In the genomic region with DNA sequence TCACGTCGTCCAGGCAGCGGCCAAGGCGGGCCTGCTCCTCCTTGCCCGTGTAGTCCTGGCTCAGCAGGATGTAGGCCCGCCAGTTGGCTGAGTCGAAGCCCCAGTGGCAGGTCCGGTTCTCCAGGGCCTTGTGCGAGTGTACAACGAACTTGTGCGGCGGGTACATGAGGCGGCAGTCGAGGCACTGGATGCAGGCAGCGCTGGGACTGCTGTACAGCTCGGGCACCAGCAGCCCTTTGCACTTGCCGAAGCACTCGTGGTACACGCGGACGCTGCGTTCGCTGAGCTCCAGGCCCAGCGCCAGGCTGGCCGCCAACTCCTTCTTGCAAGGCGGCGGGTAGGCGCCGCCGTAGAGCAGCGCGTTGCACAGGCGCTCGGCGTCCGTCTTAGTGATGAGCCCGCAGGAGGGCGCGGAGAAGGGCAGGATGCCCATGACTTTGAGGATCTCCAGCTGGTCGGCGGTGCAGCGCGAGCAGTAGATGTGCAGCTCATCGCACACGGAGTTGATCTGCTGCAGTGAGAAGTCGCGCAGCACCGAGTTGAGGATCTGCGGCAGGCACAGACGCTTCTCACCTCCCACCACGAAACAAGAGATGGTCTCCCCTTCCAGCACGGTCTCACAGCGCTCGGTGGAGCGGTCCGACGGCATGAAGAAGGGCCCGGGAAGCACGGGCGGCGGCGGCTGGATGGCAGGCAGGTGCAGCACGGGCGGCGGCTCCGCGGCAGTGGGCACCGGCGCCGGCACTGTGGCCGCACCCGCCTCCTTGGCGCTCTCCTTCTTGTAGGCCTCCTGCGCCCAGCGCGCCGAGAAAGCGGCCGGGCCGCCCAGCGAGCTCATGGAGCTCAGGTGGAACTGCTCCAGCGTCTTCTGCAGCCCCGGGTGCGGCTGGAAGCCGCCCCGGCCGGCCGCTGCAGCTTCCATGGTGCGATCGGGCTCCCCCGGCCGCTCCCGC, we compare ENCODE assay signal across 9 mouse cellular contexts. TPM values are rescaled to one million over a fixed set of nuclear protein-coding genes. Genes with fewer than 3 reads are reported as not detected.
DNase-seq lines count a peak whose midpoint lies in the region; ATAC-seq and TF ChIP-seq lines count a peak whose summit lies in the region.
"Had no signal": no experiment of that assay in that cellular context is flagged by ENCODE, and none has a peak within 500 bp of the region (broad histone marks: within the 10 kb centered on the region; RNA-seq: fewer than 3 reads in every experiment).

No protein-coding gene starts in this region.

- TF ChIP-seq POLR2A in liver, adult 2 months (IDR thresholded peaks at IDR 0.05; ENCODE audit: extremely low read depth, insufficient read depth, low read length): no peak
- no peak for TF ChIP-seq POLR2A in myocyte (IDR thresholded peaks at IDR 0.05; ENCODE audit: insufficient read length, low read depth)

- H3K4me3 ChIP-seq in liver, adult 2 months (ENCODE audit: insufficient read depth, low read depth, low read length): peak overlapping the region; percentile 75
- H3K4me3 ChIP-seq in myocyte: peak overlapping the region; percentile 98
- H3K4me3 ChIP-seq in stomach, embryonic 14.5 days (ENCODE audit: low read depth, low read length): peak overlapping the region; percentile 92

- H3K27me3 ChIP-seq in liver, adult 2 months (ENCODE audit: control insufficient read depth, insufficient read depth, low read length): no peaks in the 10 kb centered on the region
- H3K27me3 ChIP-seq in myocyte (ENCODE audit: control insufficient read depth, insufficient read depth, insufficient read length): no peaks in the 10 kb centered on the region
- H3K27me3 ChIP-seq in stomach, embryonic 14.5 days (ENCODE audit: control insufficient read depth, insufficient read depth, low read length): no peaks in the 10 kb centered on the region
- H3K27me3 ChIP-seq: Patski had no signal

- DNase-seq in adrenal gland, adult 18-20 months (ENCODE audit: low spot score in 2 of 2): peak; percentile 69
- DNase-seq in adrenal gland, adult 8-10 months: no peak
- DNase-seq in embryo, embryonic 11.5 days (ENCODE audit: low read depth, low spot score): peak; percentile 38
- DNase-seq in heart, adult 18-20 months: peak; percentile 82 to 85
- peak; percentile 81 for DNase-seq in kidney, adult 8-10 months
- peak; percentile 81 for DNase-seq in liver, adult 2 months (ENCODE audit: extremely low read depth, low read depth, low spot score)

- H3K27ac ChIP-seq in liver, adult 2 months (replicated peaks; ENCODE audit: insufficient read depth, low read depth, low read length): peak overlapping the region; percentile 2
- peak overlapping the region; percentile 82 for H3K27ac ChIP-seq in stomach, embryonic 14.5 days (ENCODE audit: low read length)

- ATAC-seq in stomach, embryonic 14.5 days (ENCODE audit: insufficient number of reproducible peaks, insufficient read depth, low FRiP score, low read depth): no peak

- H3K4me2 ChIP-seq in myocyte (ENCODE audit: low read depth): peak overlapping the region; percentile 95
- H3K4me2 ChIP-seq in stomach, embryonic 14.5 days (replicated peaks; ENCODE audit: low read depth, low read length): peak overlapping the region; percentile 94

- peaks cover 41% of the 10 kb centered on the region for H3K4me1 ChIP-seq in liver, adult 2 months (ENCODE audit: control insufficient read depth, insufficient read depth, low read length)
- peaks cover 42% of the 10 kb centered on the region for H3K4me1 ChIP-seq in stomach, embryonic 14.5 days (ENCODE audit: control insufficient read depth, insufficient read depth, low read length)

- peaks cover 32% of the 10 kb centered on the region; the same call in 1 of the 2 replicates for H3K79me2 ChIP-seq in liver, adult 2 months (ENCODE audit: control insufficient read depth, insufficient read depth, low read length)
- peaks cover 55% of the 10 kb centered on the region for H3K79me2 ChIP-seq in myocyte (ENCODE audit: control insufficient read depth, insufficient read depth)

- no peaks in the 10 kb centered on the region for H3K9me3 ChIP-seq in stomach, embryonic 14.5 days (ENCODE audit: control insufficient read depth, low read depth, low read length)

- peak overlapping the region; percentile 78 for H3ac ChIP-seq in myocyte (ENCODE audit: control insufficient read depth, insufficient read length)

- H3K9ac ChIP-seq in liver, adult 2 months (ENCODE audit: low read depth, low read length): peak overlapping the region; percentile 75
- H3K9ac ChIP-seq in stomach, embryonic 14.5 days (replicated peaks; ENCODE audit: low read depth, low read length): peak overlapping the region; percentile 94

- TF ChIP-seq CTCF in liver, adult 2 months (IDR thresholded peaks at IDR 0.05; ENCODE audit: low read depth, low read length): no peak

- WGBS in liver, adult 2 months: under 1% methylated on average over 92 of the region's 93 CpGs
- under 1% methylated on average over 90 of the region's 93 CpGs for WGBS in stomach, embryonic 14.5 days

- H3K36me3 ChIP-seq in liver, adult 2 months (ENCODE audit: control insufficient read depth, insufficient read depth, low read length): no peaks in the 10 kb centered on the region
- no peaks in the 10 kb centered on the region for H3K36me3 ChIP-seq in myocyte (ENCODE audit: control insufficient read depth, insufficient read depth)
- H3K36me3 ChIP-seq in stomach, embryonic 14.5 days (ENCODE audit: control insufficient read depth, insufficient read depth, low read length): peaks cover 2% of the 10 kb centered on the region

TF ChIP-seq in myocyte, 11 proteins besides CTCF, POLR2A, EP300 and RAD21:
- TF ChIP-seq MYOD1 (IDR thresholded peaks at IDR 0.05; ENCODE audit: control insufficient read depth in 1 of 3, insufficient read length in 2 of 3, low read depth in 2 of 3) (peak in 2 of 3 experiments; percentile 2 to 20), CEBPB (IDR thresholded peaks at IDR 0.05; ENCODE audit: insufficient read depth, poor library complexity, severe bottlenecking) (no peak), POLR2AphosphoS2 (IDR thresholded peaks at IDR 0.05; ENCODE audit: insufficient read length, low read depth) (peak; percentile 69), SRF (IDR thresholded peaks at IDR 0.05; ENCODE audit: control insufficient read depth, insufficient read length, low read depth) (no peak), MYOG (IDR thresholded peaks at IDR 0.05; ENCODE audit: control insufficient read depth in 1 of 3, insufficient read depth in 1 of 3, insufficient read length in 2 of 3, low read depth in 2 of 3) (peak in 1 of 3 experiments; percentile 33)
TF ChIP-seq in myocyte: peak in this region for 3.

RNA-seq across cellular contexts. Expression of a gene that starts 0.5 kb away (rescaled TPM):
- total RNA-seq in adrenal gland, adult 18-20 months (2021): 10 to 100 TPM; 47.5 to 60.6 TPM
- total RNA-seq in adrenal gland, adult 8-10 months (2022): 10 to 100 TPM; 64.1 to 85.4 (median 69.1) TPM
- 10 to 100 TPM; 48.6 to 50.2 TPM for total RNA-seq in heart, adult 18-20 months (2021)
- total RNA-seq in liver, adult 2 months (2014; rRNA removed): 4.2 and 7.5 TPM in 2 replicates
- 19.3 and 19.5 TPM in 2 replicates for polyA plus RNA-seq in liver, adult 2 months (2012; rRNA removed)
- 54.5 TPM for polyA plus RNA-seq in myocyte (2012; fragmentation: generic; extraction: Trizol)
- 29.6 and 32.0 TPM in 2 replicates for polyA plus RNA-seq in stomach, embryonic 14.5 days (2014; fragmentation: Nextera tagmentation; extraction: Ambion mirVana)

RNA-seq across cellular contexts. Expression of a gene that starts 27.7 kb away (rescaled TPM):
- total RNA-seq in adrenal gland, adult 18-20 months (2021): 10 to 100 TPM; 46.6 to 54.5 TPM
- total RNA-seq in adrenal gland, adult 8-10 months (2022): 10 to 100 TPM; 57.4 to 70.1 (median 60.8) TPM
- 10 to 100 TPM; 19.2 to 20.3 TPM for total RNA-seq in heart, adult 18-20 months (2021)
- total RNA-seq in liver, adult 2 months (2014; rRNA removed): 5.4 and 7.4 TPM in 2 replicates
- polyA plus RNA-seq in liver, adult 2 months (2012; rRNA removed): 28.6 and 33.8 TPM in 2 replicates
- 40.4 TPM for polyA plus RNA-seq in myocyte (2012; fragmentation: generic; extraction: Trizol)
- polyA plus RNA-seq in stomach, embryonic 14.5 days (2014; fragmentation: Nextera tagmentation; extraction: Ambion mirVana): 63.2 and 65.0 TPM in 2 replicates
